Mouse (Mus musculus): ENCODE data around the gene Nagpa.

DNA sequence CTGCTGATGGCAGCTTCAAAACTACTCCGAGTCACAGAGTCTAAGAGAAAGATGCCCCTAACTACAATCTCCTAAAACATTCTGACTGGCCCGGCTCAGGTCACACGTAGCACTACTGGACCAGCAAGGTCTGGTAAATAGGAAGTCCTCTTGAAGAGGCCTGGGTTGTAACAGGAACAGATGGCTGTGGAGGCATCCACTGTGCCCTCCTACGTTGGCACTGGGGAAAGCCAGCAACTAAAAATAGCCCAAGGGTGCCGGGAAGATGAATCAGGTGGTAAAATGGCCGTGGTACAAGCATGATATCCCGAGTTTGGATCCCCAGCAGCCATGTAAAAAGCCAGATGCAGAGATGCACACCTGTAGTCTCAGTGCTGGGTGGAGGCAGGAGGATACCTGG is 17.6 kb downstream of the Nagpa start:
- TF ChIP-seq CTCF (IDR thresholded peaks at IDR 0.05) = no peak
- TF ChIP-seq EP300 (IDR thresholded peaks at IDR 0.05) = no peak

All from lung, postnatal 0 days (tissue).